Mouse (Mus musculus): ENCODE results near the gene Fgfr2. TPM values are rescaled to one million over a fixed set of nuclear protein-coding genes. Genes with fewer than 3 reads are reported as not detected.

The Fgfr2 gene
- total RNA-seq, 1 experiment: 37.5 TPM

- Histone ChIP-seq H3K4me1 (ENCODE audit: control insufficient read depth in 2 of 2, insufficient read depth in 2 of 2, low read length in 2 of 2, poor library complexity in 1 of 2) (peaks cover 0 to 19% of the 10 kb centered on the region in 2 experiments; a peak in 2 of 4 replicates), H3K9me3 (ENCODE audit: control insufficient read depth, insufficient read depth, low read depth, low read length) (no peaks in the 10 kb centered on the region), H3K9ac (ENCODE audit: insufficient read depth, low read depth, low read length, poor library complexity, severe bottlenecking) (no peak overlapping the region), H3K4me3 (ENCODE audit: insufficient read depth in 1 of 2, low read depth in 1 of 2, low read length in 2 of 2, poor library complexity in 1 of 2, severe bottlenecking in 1 of 2) (no peak overlapping the region), H3K27ac (ENCODE audit: insufficient read depth, low read depth, low read length, poor library complexity, severe bottlenecking) (no peak overlapping the region), H3K36me3 (ENCODE audit: control insufficient read depth, insufficient read depth, low read length, poor library complexity, severe bottlenecking) (no peaks in the 10 kb centered on the region)
- DNase-seq (ENCODE audit: low read depth, low spot score): no peak
- TF ChIP-seq CHD2 (IDR thresholded peaks at IDR 0.05; ENCODE audit: low read depth, low read length): no peak
- TF ChIP-seq HCFC1 (IDR thresholded peaks at IDR 0.05; ENCODE audit: borderline replicate concordance, insufficient read depth, low read length): no peak
- in situ Hi-C loops (cut with MboI; ENCODE audit: low sequenced_read_pairs in 2 of 2, unreplicated experiment in 2 of 2): loop anchor here in 1 of 2 experiments (25.0 kb wide), 1 partner anchor 643 kb away; no protein-coding TSS in a partner anchor
Measured at GRCm38 (mm10) chr7:132244637-132245036, 878.5 kb downstream of the Fgfr2 start.

DNA sequence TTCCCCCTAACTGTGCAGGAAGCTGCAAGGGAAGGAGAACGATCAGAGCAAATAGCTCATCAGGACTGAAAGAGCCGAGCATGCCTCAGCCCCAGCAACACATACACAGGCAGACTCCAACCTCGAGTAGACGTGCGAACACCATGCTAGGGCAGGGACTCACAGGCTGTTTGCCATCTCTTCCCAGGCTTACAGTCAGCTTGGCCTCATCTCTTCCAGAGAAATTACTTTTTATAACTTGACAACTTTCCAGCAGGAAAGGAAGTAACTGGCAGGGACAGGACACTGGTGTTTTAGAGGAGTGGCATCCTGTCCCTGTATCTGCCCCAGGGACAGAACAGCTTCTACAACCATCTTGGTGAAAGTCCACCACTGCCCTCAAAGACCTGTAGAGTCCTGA is 879.9 kb downstream of the Fgfr2 start:
- Histone ChIP-seq H3K27ac (ENCODE audit: insufficient read depth, low read depth, low read length, poor library complexity, severe bottlenecking) (no peak overlapping the region; the same call in 1 of the 2 replicates), H3K36me3 (ENCODE audit: control insufficient read depth, insufficient read depth, low read length, poor library complexity, severe bottlenecking) (no peaks in the 10 kb centered on the region), H3K9me3 (ENCODE audit: control insufficient read depth, insufficient read depth, low read depth, low read length) (no peaks in the 10 kb centered on the region), H3K9ac (ENCODE audit: insufficient read depth, low read depth, low read length, poor library complexity, severe bottlenecking) (no peak overlapping the region), H3K4me1 (ENCODE audit: control insufficient read depth in 2 of 2, insufficient read depth in 2 of 2, low read length in 2 of 2, poor library complexity in 1 of 2) (peaks cover 0 to 19% of the 10 kb centered on the region in 2 experiments; a peak in 2 of 4 replicates), H3K4me3 (ENCODE audit: insufficient read depth in 1 of 2, low read depth in 1 of 2, low read length in 2 of 2, poor library complexity in 1 of 2, severe bottlenecking in 1 of 2) (no peak overlapping the region)
- in situ Hi-C loops (cut with MboI; ENCODE audit: low sequenced_read_pairs in 2 of 2, unreplicated experiment in 2 of 2): loop anchor here in 1 of 2 experiments (25.0 kb wide), 1 partner anchor 644 kb away; no protein-coding TSS in a partner anchor
- no peak for DNase-seq (ENCODE audit: low read depth, low spot score)
- no peak for TF ChIP-seq CHD2 (IDR thresholded peaks at IDR 0.05; ENCODE audit: low read depth, low read length)

GRCm38 (mm10) chr7:132242617-132243141 is 880.5 kb downstream of the Fgfr2 start:
- no peak overlapping the region for H3K4me3 ChIP-seq (ENCODE audit: insufficient read depth in 1 of 2, low read depth in 1 of 2, low read length in 2 of 2, poor library complexity in 1 of 2, severe bottlenecking in 1 of 2)
- in situ Hi-C loops (cut with MboI; ENCODE audit: low sequenced_read_pairs in 2 of 2, unreplicated experiment in 2 of 2): loop anchor here in 1 of 2 experiments (25.0 kb wide), 1 partner anchor 645 kb away; no protein-coding TSS in a partner anchor
- H3K27ac ChIP-seq (ENCODE audit: insufficient read depth, low read depth, low read length, poor library complexity, severe bottlenecking): no peak overlapping the region
- no peaks in the 10 kb centered on the region for H3K9me3 ChIP-seq (ENCODE audit: control insufficient read depth, insufficient read depth, low read depth, low read length)
- no peaks in the 10 kb centered on the region for H3K36me3 ChIP-seq (ENCODE audit: control insufficient read depth, insufficient read depth, low read length, poor library complexity, severe bottlenecking)
- H3K9ac ChIP-seq (ENCODE audit: insufficient read depth, low read depth, low read length, poor library complexity, severe bottlenecking): 0 out of 2 replicates have a peak overlapping the region, but pooled peaks have one; percentile 15
- DNase-seq (ENCODE audit: low read depth, low spot score): peak; percentile 60
- TF ChIP-seq CHD2 (IDR thresholded peaks at IDR 0.05; ENCODE audit: low read depth, low read length) (no peak), ZNF384 (IDR thresholded peaks at IDR 0.05; ENCODE audit: low read depth, low read length) (no peak), ZC3H11A (IDR thresholded peaks at IDR 0.05; ENCODE audit: borderline replicate concordance, low read depth, low read length) (no peak), MAFK (IDR thresholded peaks at IDR 0.05; ENCODE audit: insufficient read depth, low read depth, low read length) (no peak), HCFC1 (IDR thresholded peaks at IDR 0.05; ENCODE audit: borderline replicate concordance, insufficient read depth, low read length) (no peak)
- peaks cover 0 to 16% of the 10 kb centered on the region in 2 experiments; a peak in 2 of 4 replicates for H3K4me1 ChIP-seq (ENCODE audit: control insufficient read depth in 2 of 2, insufficient read depth in 2 of 2, low read length in 2 of 2, poor library complexity in 1 of 2)

GRCm38 (mm10) chr7:132238921-132239320 is 884.2 kb downstream of the Fgfr2 start:
- H3K9me3 ChIP-seq (ENCODE audit: control insufficient read depth, insufficient read depth, low read depth, low read length): no peaks in the 10 kb centered on the region
- H3K4me3 ChIP-seq (ENCODE audit: insufficient read depth in 1 of 2, low read depth in 1 of 2, low read length in 2 of 2, poor library complexity in 1 of 2, severe bottlenecking in 1 of 2): no peak overlapping the region
- H3K9ac ChIP-seq (ENCODE audit: insufficient read depth, low read depth, low read length, poor library complexity, severe bottlenecking): no peak overlapping the region
- H3K4me1 ChIP-seq (ENCODE audit: control insufficient read depth in 2 of 2, insufficient read depth in 2 of 2, low read length in 2 of 2, poor library complexity in 1 of 2): peaks cover 0 to 15% of the 10 kb centered on the region in 2 experiments; a peak in 1 of 4 replicates
- TF ChIP-seq HCFC1 (IDR thresholded peaks at IDR 0.05; ENCODE audit: borderline replicate concordance, insufficient read depth, low read length): no peak
- TF ChIP-seq ZC3H11A (IDR thresholded peaks at IDR 0.05; ENCODE audit: borderline replicate concordance, low read depth, low read length): no peak
- H3K27ac ChIP-seq (ENCODE audit: insufficient read depth, low read depth, low read length, poor library complexity, severe bottlenecking): no peak overlapping the region
- in situ Hi-C loops (cut with MboI; ENCODE audit: low sequenced_read_pairs in 2 of 2, unreplicated experiment in 2 of 2): loop anchor here in 1 of 2 experiments (25.0 kb wide), 1 partner anchor 648 kb away; no protein-coding TSS in a partner anchor
- H3K36me3 ChIP-seq (ENCODE audit: control insufficient read depth, insufficient read depth, low read length, poor library complexity, severe bottlenecking): no peaks in the 10 kb centered on the region
- no peak for DNase-seq (ENCODE audit: low read depth, low spot score)

- TF ChIP-seq ZC3H11A (IDR thresholded peaks at IDR 0.05; ENCODE audit: borderline replicate concordance, low read depth, low read length) (no peak), HCFC1 (IDR thresholded peaks at IDR 0.05; ENCODE audit: borderline replicate concordance, insufficient read depth, low read length) (no peak), CHD2 (IDR thresholded peaks at IDR 0.05; ENCODE audit: low read depth, low read length) (no peak), ZNF384 (IDR thresholded peaks at IDR 0.05; ENCODE audit: low read depth, low read length) (no peak), MAFK (IDR thresholded peaks at IDR 0.05; ENCODE audit: insufficient read depth, low read depth, low read length) (no peak)
- no peak overlapping the region for H3K9ac ChIP-seq (ENCODE audit: insufficient read depth, low read depth, low read length, poor library complexity, severe bottlenecking)
Measured at GRCm38 (mm10) chr7:132237191-132237590, 886.0 kb downstream of the Fgfr2 start.

More at GRCm38 (mm10) chr7:132237191-132237590, 886.0 kb downstream of the Fgfr2 start:
- no peaks in the 10 kb centered on the region for H3K36me3 ChIP-seq (ENCODE audit: control insufficient read depth, insufficient read depth, low read length, poor library complexity, severe bottlenecking)
- in situ Hi-C loops (cut with MboI; ENCODE audit: low sequenced_read_pairs in 2 of 2, unreplicated experiment in 2 of 2): loop anchor here in 1 of 2 experiments (25.0 kb wide), 1 partner anchor 650 kb away; no protein-coding TSS in a partner anchor
- H3K4me1 ChIP-seq (ENCODE audit: control insufficient read depth in 2 of 2, insufficient read depth in 2 of 2, low read length in 2 of 2, poor library complexity in 1 of 2): peaks cover 0 to 7% of the 10 kb centered on the region in 2 experiments; a peak in 1 of 4 replicates
- no peak for DNase-seq (ENCODE audit: low read depth, low spot score)
- H3K4me3 ChIP-seq (ENCODE audit: insufficient read depth in 1 of 2, low read depth in 1 of 2, low read length in 2 of 2, poor library complexity in 1 of 2, severe bottlenecking in 1 of 2): no peak overlapping the region
- no peak overlapping the region for H3K27ac ChIP-seq (ENCODE audit: insufficient read depth, low read depth, low read length, poor library complexity, severe bottlenecking)
- H3K9me3 ChIP-seq (ENCODE audit: control insufficient read depth, insufficient read depth, low read depth, low read length): no peaks in the 10 kb centered on the region
